Mouse (Mus musculus): ENCODE results near the gene Wdr20.

The Wdr20 gene

DNA sequence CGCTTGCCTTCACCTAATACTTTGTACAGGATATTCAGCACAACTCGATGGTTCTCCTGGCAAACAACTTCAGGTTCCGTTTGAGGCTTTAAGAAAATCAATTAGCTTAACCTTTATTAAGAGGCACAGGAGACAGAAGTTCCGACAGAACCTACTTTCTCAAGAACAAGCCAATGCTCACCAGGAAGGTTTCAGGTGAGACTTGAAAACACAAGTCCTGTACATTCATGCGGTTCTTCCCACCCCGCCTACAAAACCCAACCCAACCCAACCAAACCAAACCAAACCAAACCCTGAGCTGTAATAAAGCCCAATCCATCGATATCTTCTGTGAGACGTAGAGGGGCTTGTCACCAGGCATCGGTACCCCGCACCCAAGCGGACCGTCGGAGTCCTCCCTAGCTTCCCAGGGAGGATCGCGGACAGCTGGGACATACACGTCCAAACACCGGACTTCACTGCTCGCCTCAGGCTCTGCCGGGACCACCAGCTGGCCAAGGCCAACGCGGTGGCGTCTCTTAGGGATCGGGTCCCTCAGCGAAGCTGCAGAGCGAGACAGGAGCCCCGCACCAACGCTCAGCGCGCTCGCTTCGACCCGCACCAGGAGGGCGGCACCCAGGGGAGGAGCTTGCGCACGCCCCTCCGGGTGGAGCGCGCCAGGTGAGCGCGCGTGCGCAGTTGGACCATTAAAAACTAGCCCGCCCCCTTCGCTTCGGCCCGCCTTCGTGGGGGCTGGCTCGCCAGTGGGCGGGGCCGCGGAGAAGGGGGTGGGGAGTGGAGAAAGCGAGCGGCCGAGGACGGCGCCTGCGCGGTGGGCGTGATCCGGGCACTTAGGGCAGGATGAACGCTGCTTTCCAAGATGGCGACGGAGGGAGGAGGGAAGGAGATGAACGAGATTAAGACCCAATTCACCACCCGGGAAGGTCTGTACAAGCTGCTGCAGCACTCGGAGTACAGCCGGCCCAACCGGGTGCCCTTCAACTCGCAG is at the start of gene Wdr20:
Wdr20 (plus strand) TSS at position 775 of the 988 bp plus-strand sequence.
- in situ Hi-C loops (cut with MboI; ENCODE audit: unreplicated experiment in 2 of 2), result no loop called here

DNA sequence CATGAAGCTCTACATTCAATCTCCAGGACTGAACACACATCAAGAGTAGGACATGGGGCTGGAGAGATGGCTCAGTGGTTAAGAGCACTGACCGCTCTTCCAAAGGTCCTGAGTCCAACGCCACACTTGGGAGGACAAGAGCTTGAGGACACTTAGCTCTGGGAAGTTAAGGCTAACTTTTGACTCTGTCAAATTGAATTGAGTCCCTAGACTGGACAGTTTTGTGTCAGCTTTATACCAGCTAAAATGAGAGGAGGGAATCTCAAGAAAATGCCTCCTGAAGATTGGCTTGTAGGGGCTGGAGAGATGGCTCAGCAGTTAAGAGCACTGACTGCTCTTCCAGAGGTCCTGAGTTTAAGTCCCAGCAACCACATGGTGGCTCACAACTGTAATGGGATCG is 48.8 kb upstream of the Wdr20 start:
- in situ Hi-C loops (cut with MboI; ENCODE audit: unreplicated experiment in 2 of 2), result loop anchor here in 1 of 2 experiments (10.0 kb wide), 1 partner anchor 156 kb away; the partner anchor contains the start of gene Mok

DNA sequence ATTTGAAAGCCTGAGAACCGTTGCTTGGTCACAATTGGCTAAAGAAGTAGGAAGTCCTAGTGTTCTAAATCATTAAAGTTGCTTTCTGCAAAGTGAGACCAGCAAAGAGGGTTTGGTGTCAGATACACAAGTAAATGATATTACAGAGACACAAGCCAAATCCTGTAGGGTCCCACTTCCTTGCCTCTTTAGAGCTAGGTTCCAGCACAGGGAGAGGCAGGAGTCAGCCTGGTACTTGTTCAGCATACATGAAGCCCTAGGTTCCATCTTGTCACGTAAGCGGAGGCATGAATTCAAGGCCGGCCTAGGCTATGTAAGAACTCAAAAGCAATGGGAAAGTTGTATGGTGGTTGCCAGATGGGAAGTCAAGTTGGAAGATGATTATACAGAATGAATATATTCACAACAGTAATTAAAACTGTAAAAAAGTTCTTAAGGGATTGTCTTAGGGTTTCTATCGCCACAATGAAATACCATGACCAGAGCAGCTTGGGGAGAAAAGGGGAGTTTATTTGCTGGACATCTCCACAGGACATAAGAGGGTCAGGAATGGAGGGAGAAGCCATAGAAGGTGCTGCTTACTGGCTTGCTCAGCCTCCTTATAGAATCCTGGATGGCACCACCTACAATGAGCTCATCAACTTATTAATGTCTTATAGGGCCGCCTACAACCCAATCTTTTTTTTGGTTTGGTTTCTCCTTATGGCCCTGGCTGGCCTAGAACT is 47.7 kb upstream of the Wdr20 start:
- in situ Hi-C loops (cut with MboI; ENCODE audit: unreplicated experiment in 2 of 2), result loop anchor here in 1 of 2 experiments (5.0 to 10.0 kb wide), 2 partner anchors 88 to 155 kb away; partner anchors contain the start of genes Dync1h1 and Mok

DNA sequence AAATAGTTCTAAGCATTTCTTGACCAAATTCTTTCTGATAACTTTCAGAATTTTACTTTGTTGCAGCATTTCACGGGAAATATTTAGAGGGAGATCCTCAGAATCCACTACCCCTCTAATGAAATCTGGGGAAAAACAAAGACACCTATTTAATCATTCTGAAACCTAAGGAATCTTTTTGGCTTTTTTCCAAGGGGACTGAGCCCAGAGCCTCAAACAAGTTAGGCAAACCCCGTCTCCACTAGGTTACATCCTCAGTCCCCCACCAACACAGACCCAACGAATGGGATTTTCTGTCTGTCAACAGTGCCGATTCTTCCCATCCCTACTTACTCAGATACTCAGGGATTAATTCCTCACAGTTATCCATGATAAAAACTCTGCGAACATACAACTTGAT is 44.4 kb upstream of the Wdr20 start:
- in situ Hi-C loops (cut with MboI; ENCODE audit: unreplicated experiment in 2 of 2), result loop anchor here in 1 of 2 experiments (5.0 kb wide), 1 partner anchor 91 kb away; the partner anchor contains the start of gene Dync1h1

- in situ Hi-C loops (cut with MboI; ENCODE audit: unreplicated experiment in 2 of 2), result no loop called here
These were observed 42.0 kb upstream of the Wdr20 start for GRCm38 (mm10) chr12:110695676-110696171.

DNA sequence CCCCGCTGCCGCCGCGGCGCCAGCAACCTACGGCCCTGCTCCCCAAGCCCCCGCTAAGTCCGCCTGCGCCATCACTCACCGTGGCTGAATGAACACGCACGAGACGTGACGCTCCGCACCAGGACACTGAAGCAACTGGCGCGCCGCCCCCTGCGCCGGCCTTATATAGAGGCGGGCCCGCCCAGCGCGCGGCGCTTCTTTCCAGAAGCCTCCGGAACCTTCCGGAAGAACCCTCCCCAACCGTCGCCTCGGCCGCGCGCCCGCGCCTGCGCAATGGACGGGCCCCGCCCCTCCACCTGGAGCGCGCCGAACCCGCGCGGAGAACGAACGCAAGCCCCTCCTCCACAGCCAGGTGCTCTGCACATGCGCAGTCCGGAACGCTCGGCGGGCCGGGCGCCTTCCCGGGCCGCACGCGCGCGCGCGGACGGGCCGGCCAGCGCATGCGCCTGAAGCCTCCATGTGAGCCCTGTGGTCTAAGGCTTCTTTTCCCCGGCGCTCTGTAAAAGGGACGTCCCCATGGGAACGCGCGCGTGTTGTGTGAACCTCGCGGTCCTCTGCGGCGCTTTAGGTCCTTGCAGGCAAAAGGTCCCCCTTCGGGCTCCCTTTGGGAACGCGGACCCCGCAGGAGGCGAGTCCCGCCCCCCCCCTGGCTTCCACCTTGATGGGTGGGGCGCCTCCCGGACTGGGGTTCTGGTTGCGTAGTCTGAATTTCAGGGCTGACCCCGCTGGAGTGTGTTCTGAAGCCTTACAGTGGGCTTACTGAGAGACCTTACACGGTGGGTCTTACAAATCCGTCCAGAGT is 41.4 kb upstream of the Wdr20 start:
- in situ Hi-C loops (cut with MboI; ENCODE audit: unreplicated experiment in 2 of 2), result no loop called here

DNA sequence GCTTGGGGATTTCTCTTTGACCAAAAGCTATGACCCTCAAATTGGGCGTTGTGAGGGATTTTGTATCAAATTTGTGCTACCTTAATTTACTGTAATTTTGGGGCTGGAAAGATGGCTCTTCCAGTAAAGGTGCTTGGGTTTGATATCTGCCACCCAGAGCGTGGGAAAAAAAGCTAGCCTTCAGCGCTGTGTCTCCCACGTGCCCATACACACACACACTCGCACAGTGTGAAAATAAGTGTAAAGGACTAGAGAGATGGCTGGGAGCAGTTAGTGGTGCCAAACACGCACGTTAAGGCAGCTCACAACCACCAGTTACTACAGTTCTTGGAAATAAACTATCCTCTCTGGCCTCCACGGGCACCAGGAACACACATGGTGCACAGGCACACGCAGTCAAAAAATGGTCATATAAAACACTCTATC is 40.8 kb upstream of the Wdr20 start:
- in situ Hi-C loops (cut with MboI; ENCODE audit: unreplicated experiment in 2 of 2), result no loop called here

DNA sequence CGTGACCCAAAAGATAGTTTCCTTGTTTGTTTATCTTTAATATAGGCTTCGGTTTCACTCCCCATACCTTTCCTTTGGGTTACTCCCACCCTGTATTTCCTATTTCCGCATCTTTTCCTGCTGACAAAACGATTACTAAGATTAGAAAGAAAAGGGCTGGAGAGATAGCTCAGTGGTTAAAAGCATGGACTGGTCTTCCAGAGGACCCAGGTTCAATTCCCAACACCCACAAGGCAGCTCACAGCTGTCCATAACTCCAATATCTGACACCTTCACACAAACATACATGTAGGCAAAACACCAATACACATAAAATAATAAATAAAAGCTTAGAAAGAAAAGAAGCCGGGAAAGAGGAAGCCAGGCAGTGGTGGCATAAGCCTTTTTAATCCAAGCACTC is 40.3 kb upstream of the Wdr20 start:
- in situ Hi-C loops (cut with MboI; ENCODE audit: unreplicated experiment in 2 of 2), result no loop called here

DNA sequence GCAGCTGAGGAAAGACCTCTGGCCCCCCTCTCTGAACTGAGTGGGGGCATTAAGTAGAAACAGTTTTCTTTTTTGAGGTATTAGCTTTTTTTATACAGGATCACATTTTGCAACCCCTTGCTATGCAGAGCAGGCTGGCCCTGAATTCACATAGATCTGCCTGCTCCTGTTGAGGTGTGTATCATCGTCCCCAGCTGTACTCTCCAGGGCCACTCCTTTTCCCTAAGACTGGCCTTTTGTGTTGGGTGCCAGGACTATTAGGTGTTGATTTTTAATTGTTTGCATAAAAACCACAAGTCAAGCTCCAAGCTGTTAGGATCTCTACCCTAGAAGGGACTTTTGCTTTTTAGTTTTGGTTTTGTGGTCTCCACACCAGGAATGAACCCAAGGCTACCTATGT is 39.7 kb upstream of the Wdr20 start:
- in situ Hi-C loops (cut with MboI; ENCODE audit: unreplicated experiment in 2 of 2), result no loop called here

DNA sequence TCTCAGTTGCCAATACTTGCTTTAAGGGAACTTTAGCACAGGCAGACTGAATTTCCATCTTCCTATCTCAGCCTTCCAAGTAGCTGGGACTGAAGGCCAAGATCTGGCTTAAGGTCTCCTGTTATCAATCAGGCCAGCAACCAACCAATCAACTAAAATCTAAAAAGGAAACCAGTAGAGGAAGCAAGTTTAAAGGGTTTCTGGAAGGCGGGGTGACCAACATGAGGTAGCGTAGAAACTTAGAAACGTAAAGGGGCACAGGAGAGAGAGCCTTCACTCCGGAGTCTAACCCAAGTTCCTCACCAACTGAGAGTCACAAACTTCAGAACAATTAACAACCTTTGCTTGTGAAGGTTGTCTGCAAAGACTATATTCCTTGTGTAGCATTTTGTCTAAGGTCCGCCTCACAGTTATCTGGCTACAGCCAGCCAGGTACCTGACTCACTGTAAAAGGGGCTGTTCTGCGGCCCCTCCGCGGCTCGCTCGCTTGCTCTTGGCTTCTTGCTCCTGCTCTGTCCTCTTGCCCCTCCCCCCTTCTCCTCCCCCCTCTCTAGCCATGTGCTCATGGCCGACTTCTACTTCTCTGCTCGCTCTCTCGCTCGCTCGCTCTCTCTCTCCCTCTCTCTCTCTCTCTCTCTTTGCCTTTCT is 39.1 kb upstream of the Wdr20 start:
- in situ Hi-C loops (cut with MboI; ENCODE audit: unreplicated experiment in 2 of 2), result no loop called here

DNA sequence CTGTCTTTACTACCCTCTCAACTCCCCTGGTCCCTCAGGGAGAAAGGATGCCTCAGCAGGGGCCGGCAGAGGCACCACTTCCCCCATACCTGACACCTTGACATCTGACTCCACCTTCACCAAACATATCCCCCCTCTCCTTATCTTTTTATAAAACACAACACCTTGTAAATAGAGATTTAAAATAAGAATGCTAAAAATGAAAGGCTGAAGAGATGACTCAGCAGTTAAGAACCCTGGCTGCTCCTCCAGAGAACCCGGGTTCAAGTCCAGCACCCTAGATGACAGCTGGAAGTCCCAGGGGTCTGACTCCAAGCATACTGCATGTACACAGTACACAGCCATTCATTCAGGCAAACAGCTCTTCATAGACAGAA is 38.6 kb upstream of the Wdr20 start:
- in situ Hi-C loops (cut with MboI; ENCODE audit: unreplicated experiment in 2 of 2), result no loop called here

GRCm38 (mm10) chr12:110700730-110701129 is 37.0 kb upstream of the Wdr20 start:
- in situ Hi-C loops (cut with MboI; ENCODE audit: unreplicated experiment in 2 of 2), result loop anchor here in 1 of 2 experiments (10.0 kb wide), 1 partner anchor 106 kb away; no protein-coding TSS in a partner anchor

DNA sequence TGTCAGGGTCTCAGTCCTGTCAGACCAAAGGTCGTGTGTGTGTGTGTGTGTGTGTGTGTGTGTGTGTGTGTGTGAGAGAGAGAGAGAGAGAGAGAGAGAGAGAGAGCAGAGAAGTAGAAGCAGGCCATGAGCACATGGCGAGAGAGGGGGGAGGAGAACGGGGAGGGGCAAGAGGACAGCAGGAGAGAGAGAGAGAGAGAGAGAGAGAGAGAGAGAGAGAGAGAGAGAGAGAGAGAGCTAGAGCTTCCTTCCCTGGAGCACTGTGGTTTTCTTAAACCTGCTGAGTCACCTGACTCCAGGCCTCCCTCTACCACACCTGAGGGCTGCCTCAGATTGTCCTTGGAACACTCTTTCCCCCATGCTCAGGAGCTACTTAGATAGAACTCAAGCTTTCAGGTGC is 36.4 kb upstream of the Wdr20 start:
- in situ Hi-C loops (cut with MboI; ENCODE audit: unreplicated experiment in 2 of 2), result loop anchor here in 1 of 2 experiments (10.0 kb wide), 1 partner anchor 107 kb away; no protein-coding TSS in a partner anchor

DNA sequence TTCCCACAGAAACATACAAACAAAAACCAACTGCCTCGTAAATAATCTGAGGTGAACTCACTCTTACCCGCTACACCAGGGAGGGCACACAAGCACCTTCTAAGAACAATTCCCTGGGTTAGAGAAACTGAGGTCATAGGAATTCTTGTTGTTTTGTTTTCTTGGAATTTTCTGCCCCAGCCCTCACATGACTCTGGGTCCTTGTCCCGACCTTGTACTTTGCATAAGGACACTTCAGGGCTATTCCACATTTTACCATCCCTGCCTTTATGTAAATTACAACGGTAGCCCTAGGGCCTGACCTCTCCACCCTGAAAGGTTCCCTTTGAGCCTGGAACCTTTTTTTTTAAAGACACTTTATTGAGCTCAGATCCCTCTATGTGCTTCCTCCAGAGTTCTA is 35.2 kb upstream of the Wdr20 start, which contains the start of gene Hsp90aa1:
Hsp90aa1 (minus strand) TSS at position 173 of the 400 bp plus-strand sequence.
- in situ Hi-C loops (cut with MboI; ENCODE audit: unreplicated experiment in 2 of 2), result loop anchor here in 1 of 2 experiments (10.0 kb wide), 1 partner anchor 108 kb away; no protein-coding TSS in a partner anchor

DNA sequence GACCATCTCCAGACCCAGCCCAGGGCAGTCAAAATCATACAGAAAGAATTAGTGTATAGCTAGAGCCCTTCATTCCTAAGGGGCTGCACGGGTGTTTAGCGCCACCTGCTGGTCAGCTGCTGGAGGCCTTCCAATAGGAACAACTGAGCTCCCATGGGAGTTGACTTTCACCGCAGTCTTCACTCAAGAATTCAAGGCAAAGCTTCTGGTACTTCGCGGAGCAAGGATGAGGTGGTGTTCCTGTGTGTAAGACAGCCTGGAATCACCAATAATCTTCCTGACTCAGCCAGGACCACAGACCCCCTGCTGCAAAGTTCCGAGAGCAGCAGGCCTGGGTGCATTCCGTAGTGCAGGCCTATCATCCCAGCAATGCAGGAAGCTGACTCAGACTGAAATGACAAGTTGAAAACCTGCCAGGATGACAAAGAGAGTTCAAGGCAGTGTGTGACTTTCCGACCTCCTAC is 34.7 kb upstream of the Wdr20 start:
- in situ Hi-C loops (cut with MboI; ENCODE audit: unreplicated experiment in 2 of 2), result loop anchor here in 1 of 2 experiments (10.0 kb wide), 1 partner anchor 108 kb away; no protein-coding TSS in a partner anchor

GRCm38 (mm10) chr12:110703682-110704081 is 34.1 kb upstream of the Wdr20 start:
- in situ Hi-C loops (cut with MboI; ENCODE audit: unreplicated experiment in 2 of 2), result loop anchor here in 1 of 2 experiments (10.0 kb wide), 1 partner anchor 109 kb away; no protein-coding TSS in a partner anchor

DNA sequence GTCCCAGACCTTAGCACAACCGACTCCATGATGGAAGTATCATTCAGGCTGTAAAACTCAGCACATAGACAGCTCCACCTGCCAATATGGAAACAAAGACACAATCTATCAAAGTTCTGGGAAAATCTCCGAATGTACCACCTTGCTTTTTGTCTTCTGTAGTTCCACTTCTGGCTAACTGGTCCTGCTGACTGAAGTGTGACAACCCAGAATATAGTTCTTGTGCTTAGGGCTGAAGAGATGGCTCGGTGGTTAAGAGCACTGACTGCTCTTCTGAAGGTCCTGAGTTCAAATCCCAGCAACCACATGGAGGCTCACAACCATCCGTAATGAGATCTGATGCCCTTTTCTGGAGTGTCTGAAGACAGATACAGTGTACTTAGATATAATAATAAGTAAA is 32.3 kb upstream of the Wdr20 start:
- in situ Hi-C loops (cut with MboI; ENCODE audit: unreplicated experiment in 2 of 2), result loop anchor here in 1 of 2 experiments (10.0 kb wide), 1 partner anchor 111 kb away; no protein-coding TSS in a partner anchor

DNA sequence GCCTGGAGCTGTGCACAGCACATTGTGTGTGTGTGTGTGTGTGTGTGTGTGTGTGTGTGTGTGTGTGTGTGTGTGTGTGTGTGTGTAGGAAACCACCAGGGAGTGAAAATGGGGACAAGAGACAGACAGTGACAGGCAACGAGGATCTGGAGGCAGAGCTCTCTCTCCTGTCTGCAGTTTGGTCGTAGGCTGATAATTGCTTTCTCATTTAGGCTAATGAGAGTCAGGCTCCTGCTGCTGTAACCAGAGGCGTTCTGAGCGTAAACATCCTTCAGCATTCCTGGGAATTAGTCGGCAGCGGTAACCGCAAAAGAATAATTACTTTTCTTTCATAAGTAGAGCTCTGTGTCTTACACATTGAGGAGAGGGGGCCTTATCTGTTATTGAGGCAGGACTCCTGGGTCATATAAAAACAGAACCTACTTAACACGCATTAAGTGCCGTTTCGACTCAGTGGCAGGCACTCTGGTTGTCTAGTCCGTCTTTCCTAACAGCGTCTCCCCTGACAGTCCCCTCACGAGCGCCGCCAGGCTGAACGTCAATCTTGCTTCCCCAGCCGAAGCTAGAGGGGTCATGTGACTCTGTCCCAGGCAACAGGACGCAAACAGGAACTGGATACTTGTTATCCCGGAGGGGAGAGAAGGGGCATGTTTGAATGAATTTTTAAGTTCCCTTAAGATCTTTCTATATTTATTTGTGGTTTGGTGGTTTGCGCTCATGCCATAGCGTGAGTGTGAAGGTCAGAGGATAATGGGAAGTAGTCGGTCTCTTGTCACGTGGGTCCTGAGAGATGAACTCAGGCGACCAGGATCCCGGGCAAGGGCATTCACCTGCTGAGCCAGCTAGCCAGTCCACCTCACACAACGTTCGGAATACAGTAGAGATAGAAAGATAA is 31.2 kb upstream of the Wdr20 start:
- in situ Hi-C loops (cut with MboI; ENCODE audit: unreplicated experiment in 2 of 2), result loop anchor here in 1 of 2 experiments (10.0 kb wide), 1 partner anchor 112 kb away; no protein-coding TSS in a partner anchor
